Mouse (Mus musculus) kidney, embryonic 15.5 days (tissue): Measurements from ENCODE around the gene Csk. TPM values are rescaled to one million over a fixed set of nuclear protein-coding genes. Genes with fewer than 3 reads are reported as not detected.

ENCODE experiments used
- ATAC-seq: fragments of 200-750 bp; cut with Nextera tagmentation; replicated peaks from 2 replicates; pipeline ENCODE4 v1.8.0; 2017; ENCODE audit warnings: moderate TSS enrichment; ENCODE audit not compliant: low FRiP score
- H3K27ac ChIP-seq: fragments of 300-500 bp; sonication (generic); 2 replicates; pipeline ENCODE4 v1.5.1; 2015; ENCODE audit warnings: mild to moderate bottlenecking, inconsistent platforms
- H3K27me3 ChIP-seq: fragments of 300-500 bp; sonication (generic); 2 replicates; pipeline ENCODE4 v1.6.1; 2015; ENCODE audit warnings: inconsistent platforms
- H3K36me3 ChIP-seq: fragments of 300-500 bp; sonication (generic); 2 replicates; pipeline ENCODE4 v1.6.1; 2015; ENCODE audit warnings: inconsistent platforms
- H3K4me1 ChIP-seq: fragments of 300-500 bp; sonication (generic); 2 replicates; pipeline ENCODE4 v1.6.1; 2015; ENCODE audit warnings: inconsistent platforms
- H3K4me2 ChIP-seq: fragments of 300-500 bp; sonication (generic); 2 replicates; pipeline ENCODE4 v1.6.1; 2015; ENCODE audit warnings: moderate library complexity, mild to moderate bottlenecking, inconsistent platforms
- H3K4me3 ChIP-seq: fragments of 300-500 bp; sonication (generic); replicated peaks from 2 replicates; pipeline ENCODE4 v1.5.1; 2015; ENCODE audit warnings: mild to moderate bottlenecking, inconsistent platforms
- H3K9ac ChIP-seq: fragments of 300-500 bp; sonication (generic); 2 replicates; pipeline ENCODE4 v1.6.1; 2015; ENCODE audit warnings: mild to moderate bottlenecking, inconsistent platforms
- H3K9me3 ChIP-seq: fragments of 300-500 bp; sonication (generic); replicated peaks from 2 replicates; pipeline ENCODE4 v1.6.1; 2016; ENCODE audit warnings: inconsistent platforms
- WGBS: fragments of 180-500 bp; shearing (Covaris S2); methylation state at CpG from one replicate; pipeline ENCODE4 v1.1.7; 2015; ENCODE audit warnings: mixed read lengths; 5-methylcytosine and 5-hydroxymethylcytosine counted together
- polyA plus RNA-seq: library from polyadenylated mRNA; unstranded; fragments of >200 nt; fragmentation: Nextera tagmentation; extraction: Ambion mirVana; gene quantifications from 2 replicates; pipeline ENCODE4 v1.2.1, GENCODE M21; 2015

Gene Csk
- polyA plus RNA-seq, 1 experiment from 2014 or later = 27.2 TPM

DNA sequence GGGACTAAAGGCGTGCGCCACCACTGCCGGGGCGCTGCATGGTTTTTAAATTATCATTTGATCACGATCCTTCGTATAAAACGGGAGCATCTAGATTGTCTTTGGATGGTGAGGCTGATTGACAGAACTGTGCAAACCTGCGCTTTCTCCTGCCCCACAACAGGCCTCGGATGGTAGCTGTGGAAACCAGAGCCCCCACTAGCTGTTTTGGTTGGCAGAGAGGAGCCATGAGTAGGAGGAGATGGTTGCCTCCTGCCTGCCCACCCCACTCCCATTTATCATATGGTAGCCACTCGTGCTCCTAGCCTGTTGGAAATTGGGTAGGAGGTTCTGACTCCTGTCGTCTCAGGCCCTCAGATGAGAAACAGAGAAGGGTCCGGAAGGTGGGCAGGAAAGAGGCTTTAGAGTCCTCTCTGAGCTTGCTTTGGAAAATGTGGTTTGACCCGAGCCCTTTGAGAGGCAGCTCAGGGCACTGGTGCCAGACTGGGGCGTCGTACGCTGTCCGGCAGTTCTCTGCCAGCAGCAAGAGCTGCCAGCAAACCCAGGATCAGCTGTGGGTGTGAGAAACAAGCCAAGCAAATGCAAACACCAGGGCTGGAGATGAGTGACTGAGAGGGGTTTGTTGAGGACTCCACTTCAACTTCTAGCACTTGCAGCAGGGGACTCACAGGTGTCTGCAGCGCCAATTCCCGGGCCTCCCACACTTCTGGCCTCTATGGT is 3.4 kb upstream of the Csk start:
- peaks cover 5% of the 10 kb centered on the region for H3K4me1 ChIP-seq
- no peak overlapping the region for H3K27ac ChIP-seq
- H3K4me2 ChIP-seq = no peak overlapping the region
- H3K27me3 ChIP-seq = peaks cover 11% of the 10 kb centered on the region; the same call in 1 of the 2 replicates
- 79% methylated on average over 19 of the region's 19 CpGs for WGBS
- H3K9me3 ChIP-seq = no peaks in the 10 kb centered on the region
- H3K36me3 ChIP-seq = no peaks in the 10 kb centered on the region
- ATAC-seq = no peak
- no peak overlapping the region for H3K9ac ChIP-seq
- no peak overlapping the region for H3K4me3 ChIP-seq

DNA sequence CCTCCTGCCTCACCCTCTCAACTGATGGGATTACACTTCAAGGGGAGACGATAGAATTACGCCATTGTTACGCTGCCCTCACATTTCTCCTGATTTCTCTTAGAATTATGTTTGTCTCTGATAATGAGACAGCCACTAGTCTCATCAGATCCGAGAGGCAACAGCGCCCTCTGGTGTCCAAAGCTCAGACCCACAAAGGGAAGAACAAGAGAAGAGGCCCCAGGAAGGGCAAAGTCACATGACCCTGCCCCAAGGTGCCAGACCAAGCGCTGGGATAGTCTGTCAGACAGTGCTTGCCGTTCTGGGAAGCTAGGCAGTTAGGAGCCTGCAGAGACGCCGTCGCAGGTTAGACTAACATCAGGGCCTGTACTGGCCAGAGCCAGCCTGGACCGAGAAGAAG is 2.3 kb upstream of the Csk start:
- H3K36me3 ChIP-seq = no peaks in the 10 kb centered on the region
- no peaks in the 10 kb centered on the region for H3K9me3 ChIP-seq
- H3K4me3 ChIP-seq = 0 out of 2 replicates have a peak overlapping the region, but pooled peaks have one; percentile 14
- H3K27ac ChIP-seq = no peak overlapping the region
- ATAC-seq = peak; percentile 79
- peak overlapping the region; percentile 54 for H3K4me2 ChIP-seq
- under 1% methylated on average over 11 of the region's 11 CpGs for WGBS
- peaks cover 11% of the 10 kb centered on the region; the same call in 1 of the 2 replicates for H3K27me3 ChIP-seq
- 0 out of 2 replicates have a peak overlapping the region, but pooled peaks have one; percentile 9 for H3K9ac ChIP-seq
- H3K4me1 ChIP-seq = peaks cover 11% of the 10 kb centered on the region

DNA sequence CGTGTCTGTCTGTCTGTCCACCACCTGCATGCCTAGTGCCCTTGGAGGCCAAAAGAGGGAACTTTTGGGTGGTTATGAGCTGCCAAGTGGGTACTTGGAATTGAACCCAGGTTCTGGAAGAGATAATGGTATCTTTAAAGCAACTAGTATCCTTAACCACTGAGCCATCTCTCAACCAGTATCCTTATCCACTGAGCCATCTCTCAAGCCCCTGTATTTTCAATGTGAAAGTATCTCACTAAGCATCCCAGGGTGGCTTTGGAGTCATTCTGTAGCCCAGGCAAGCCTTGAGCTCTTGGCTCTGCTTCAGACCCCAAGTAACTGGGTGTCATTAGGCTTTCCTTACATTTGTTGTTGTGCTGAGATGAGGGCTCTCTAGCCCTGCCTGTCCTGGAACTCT is 1.5 kb upstream of the Csk start:
- ATAC-seq = no peak
- H3K9me3 ChIP-seq = no peaks in the 10 kb centered on the region

DNA sequence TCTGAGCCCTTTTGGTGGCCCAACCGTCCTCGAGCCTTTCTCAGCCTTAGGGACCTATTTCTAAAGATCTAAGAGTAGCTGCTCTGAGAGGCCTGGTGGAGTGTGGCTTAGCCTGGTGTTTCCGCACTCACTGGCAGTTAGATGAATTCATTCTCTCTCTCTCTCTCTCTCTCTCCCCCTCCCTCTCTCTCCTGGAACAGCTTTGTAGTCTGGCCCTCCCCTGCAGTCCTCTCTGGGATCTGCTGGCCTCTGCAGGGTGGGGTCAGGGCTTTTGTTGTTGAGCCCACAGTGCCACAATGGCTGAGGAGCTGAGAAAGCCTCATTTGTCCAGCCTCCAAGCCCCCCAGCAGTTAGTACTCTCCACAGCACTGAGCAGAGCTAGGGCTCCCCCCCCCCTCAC is 576 bp downstream of the Csk start:
- ATAC-seq = no peak
- H3K4me2 ChIP-seq = no peak overlapping the region
- H3K27me3 ChIP-seq = peaks cover 11% of the 10 kb centered on the region; the same call in 1 of the 2 replicates
- no peak overlapping the region for H3K27ac ChIP-seq
- no peak overlapping the region for H3K9ac ChIP-seq
- H3K36me3 ChIP-seq = no peaks in the 10 kb centered on the region
- H3K4me1 ChIP-seq = peaks cover 15% of the 10 kb centered on the region
- H3K9me3 ChIP-seq = no peaks in the 10 kb centered on the region
- 56% methylated on average over 3 of the region's 3 CpGs for WGBS
- H3K4me3 ChIP-seq = no peak overlapping the region

More for the DNA sequence above, 1.5 kb upstream of the Csk start:
- Histone ChIP-seq H3K27me3 (peaks cover 11% of the 10 kb centered on the region; the same call in 1 of the 2 replicates), H3K27ac (no peak overlapping the region), H3K4me1 (peaks cover 14% of the 10 kb centered on the region), H3K9ac (no peak overlapping the region), H3K36me3 (no peaks in the 10 kb centered on the region), H3K4me3 (no peak overlapping the region), H3K4me2 (no peak overlapping the region)
- 77% methylated on average over 1 of the region's 1 CpGs for WGBS

DNA sequence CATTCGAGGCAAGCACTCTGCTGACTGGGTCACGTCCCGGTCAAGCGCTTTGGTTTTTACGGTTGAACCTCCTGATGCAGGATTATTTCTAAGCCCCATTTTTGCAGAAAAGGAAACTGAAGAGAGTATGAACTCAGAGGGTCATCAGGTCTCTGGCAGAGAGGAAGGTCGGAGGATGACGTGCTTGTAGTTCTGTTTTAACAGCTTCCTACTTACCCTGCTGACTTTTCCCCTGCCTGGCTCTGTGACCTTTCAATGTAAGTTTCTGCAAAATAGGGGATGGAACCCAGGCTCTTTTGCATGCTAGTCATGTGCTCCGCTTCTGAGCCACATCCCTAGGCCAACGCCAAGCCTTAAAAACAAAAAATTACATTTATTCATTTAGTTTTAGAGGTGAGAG is 1.1 kb downstream of the Csk start:
- no peaks in the 10 kb centered on the region for H3K36me3 ChIP-seq
- no peak overlapping the region for H3K4me2 ChIP-seq
- no peak overlapping the region for H3K27ac ChIP-seq
- no peak overlapping the region for H3K9ac ChIP-seq
- peaks cover 17% of the 10 kb centered on the region for H3K4me1 ChIP-seq
- peaks cover 11% of the 10 kb centered on the region; the same call in 1 of the 2 replicates for H3K27me3 ChIP-seq
- WGBS = 69% methylated on average over 9 of the region's 9 CpGs
- no peaks in the 10 kb centered on the region for H3K9me3 ChIP-seq
- no peak overlapping the region for H3K4me3 ChIP-seq
- ATAC-seq = no peak

DNA sequence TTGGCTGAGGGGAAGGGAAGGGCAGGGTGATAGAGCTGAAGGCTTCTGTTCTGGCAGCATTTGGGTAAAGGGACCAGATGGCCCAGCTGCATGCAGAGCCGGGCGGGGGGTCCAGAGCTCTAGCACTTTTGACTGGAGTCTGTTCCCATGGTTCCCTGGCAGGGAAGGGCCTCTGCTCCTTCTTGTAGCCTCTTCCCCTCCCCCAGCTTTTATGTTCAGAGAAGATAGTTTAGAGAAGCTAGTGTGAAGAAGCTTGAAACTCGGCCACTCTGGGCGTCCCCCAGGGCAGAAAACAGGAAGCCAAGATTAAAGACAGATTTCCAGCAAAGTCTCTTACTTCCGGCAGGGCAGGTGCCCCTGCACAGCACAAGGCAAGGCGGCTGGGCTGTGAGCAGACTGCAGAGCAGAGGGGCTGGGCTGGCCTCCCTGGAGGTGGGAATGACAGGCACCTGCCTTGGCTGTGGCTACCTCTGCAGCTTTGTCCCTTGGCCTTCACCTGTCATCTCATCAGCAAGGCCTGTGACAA is 2.6 kb downstream of the Csk start:
- Histone ChIP-seq H3K4me2 (no peak overlapping the region), H3K27ac (0 out of 2 replicates have a peak overlapping the region, but pooled peaks have one; percentile 22), H3K9ac (no peak overlapping the region)

DNA sequence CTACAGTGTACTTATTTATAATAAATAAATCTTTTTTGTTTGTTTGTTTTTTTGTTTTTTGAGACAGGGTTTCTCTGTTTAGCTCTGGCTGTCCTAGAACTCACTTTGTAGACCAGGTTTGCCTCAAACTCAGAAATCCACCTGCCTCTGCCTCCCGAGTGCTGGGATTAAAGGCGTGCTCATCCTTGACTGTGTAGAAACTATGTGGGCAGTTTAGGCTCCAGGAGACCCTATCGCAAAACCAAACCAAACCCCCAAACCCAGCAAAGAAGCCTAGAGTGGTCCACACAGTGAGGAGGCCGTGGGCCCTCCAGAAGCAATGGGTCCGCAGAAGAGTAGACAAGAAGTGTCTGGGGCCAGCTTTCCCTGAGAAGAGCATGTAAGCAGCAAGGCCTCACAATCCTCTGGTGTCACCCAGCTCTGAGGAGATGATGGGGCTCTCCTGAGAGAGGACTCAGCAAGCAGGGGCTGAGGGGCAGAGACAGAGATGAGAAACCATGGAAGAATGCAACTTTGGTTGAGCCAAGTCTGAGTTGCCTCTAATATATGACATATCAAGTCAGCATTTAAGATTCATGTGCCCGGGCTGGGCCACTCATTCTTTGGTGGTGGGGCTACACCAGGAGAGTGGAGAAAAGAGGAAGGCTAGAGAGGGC is 3.2 kb downstream of the Csk start:
- Histone ChIP-seq H3K4me1 (peaks cover 16% of the 10 kb centered on the region), H3K27me3 (peaks cover 11% of the 10 kb centered on the region; the same call in 1 of the 2 replicates), H3K36me3 (no peaks in the 10 kb centered on the region), H3K9ac (no peak overlapping the region), H3K27ac (no peak overlapping the region), H3K4me3 (no peak overlapping the region), H3K4me2 (no peak overlapping the region), H3K9me3 (no peaks in the 10 kb centered on the region)
- no peak for ATAC-seq
- WGBS = 89% methylated on average over 6 of the region's 6 CpGs

More for the DNA sequence above, 2.6 kb downstream of the Csk start:
- Histone ChIP-seq H3K9me3 (no peaks in the 10 kb centered on the region), H3K4me3 (no peak overlapping the region), H3K4me1 (peaks cover 14% of the 10 kb centered on the region), H3K36me3 (no peaks in the 10 kb centered on the region), H3K27me3 (peaks cover 11% of the 10 kb centered on the region; the same call in 1 of the 2 replicates)
- no peak for ATAC-seq
- 30% methylated on average over 6 of the region's 6 CpGs for WGBS

DNA sequence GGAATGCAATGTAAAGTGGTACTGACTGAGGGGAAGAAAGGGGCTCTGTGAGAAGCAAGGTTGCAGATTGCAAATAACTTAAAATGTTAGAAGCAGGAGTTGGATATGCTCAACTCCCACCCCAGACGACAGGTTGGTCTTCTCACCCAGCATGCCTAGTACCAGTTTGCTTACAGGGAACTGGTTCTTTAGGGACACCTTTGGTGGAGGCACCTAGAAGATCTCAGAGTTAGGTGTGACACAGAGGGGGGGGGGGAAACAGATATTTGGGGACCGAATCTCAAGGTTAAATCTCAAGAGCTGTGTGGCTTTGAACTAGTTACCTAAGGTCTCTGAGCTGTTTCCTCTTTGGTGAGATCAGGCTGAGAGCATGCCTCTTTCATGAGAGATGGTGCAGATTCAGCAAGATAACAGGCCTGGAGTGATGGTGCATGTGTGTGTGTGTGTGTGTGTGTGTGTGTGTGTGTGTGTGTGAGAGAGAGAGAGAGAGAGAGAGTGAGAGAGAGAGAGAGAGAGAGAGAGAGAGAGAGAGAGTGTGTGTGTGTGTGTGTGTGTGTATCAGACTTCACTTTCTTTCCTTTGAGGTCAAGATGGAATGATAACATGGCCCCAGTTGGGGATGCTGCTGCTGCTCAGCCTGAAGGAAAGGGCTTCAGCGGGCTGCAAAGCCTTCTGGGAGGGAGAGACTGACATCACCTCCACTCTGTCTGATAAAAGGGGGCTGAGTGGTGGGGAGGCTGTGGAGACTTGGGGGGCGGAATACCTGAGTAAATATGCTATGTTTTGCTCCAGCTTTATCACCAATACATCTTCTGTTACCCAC is 5.9 kb downstream of the Csk start:
- H3K27ac ChIP-seq = no peak overlapping the region

DNA sequence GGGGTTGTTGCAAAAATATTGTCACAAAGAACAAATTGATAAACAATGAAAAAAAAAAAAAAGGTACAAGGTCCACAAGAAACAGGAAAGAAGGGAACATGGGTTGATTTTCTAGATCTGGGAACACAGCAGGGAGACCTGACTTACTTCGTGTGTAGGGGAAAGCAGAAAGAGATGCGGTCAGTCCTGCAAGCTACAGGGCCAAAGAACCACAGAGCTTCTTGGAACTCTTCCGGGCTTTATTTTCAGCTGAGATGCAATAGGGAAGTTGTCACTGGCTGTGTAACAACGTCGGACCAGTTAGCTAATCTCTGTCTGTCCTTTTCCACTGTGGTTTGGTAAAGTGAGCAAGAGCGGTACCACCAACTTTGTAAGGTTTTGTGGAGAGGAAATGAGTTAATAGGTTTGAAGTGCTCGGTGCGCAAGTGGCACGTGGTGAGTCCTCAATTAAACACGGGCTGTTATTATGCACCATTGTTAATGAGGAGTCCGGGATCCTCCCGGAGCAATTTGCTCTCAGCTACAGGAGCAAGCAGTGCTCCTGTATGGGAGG is 6.8 kb downstream of the Csk start:
- Histone ChIP-seq H3K4me3 (no peak overlapping the region), H3K4me1 (peaks cover 46% of the 10 kb centered on the region), H3K9ac (no peak overlapping the region), H3K36me3 (peaks cover 5% of the 10 kb centered on the region), H3K27ac (no peak overlapping the region), H3K27me3 (no peaks in the 10 kb centered on the region), H3K4me2 (no peak overlapping the region), H3K9me3 (no peaks in the 10 kb centered on the region)
- no peak for ATAC-seq
- WGBS = 65% methylated on average over 12 of the region's 12 CpGs

More for the DNA sequence above, 5.9 kb downstream of the Csk start:
- ATAC-seq = no peak
- no peaks in the 10 kb centered on the region for H3K36me3 ChIP-seq
- no peak overlapping the region for H3K9ac ChIP-seq
- H3K4me2 ChIP-seq = no peak overlapping the region
- WGBS = 65% methylated on average over 4 of the region's 4 CpGs
- H3K4me3 ChIP-seq = no peak overlapping the region
- H3K4me1 ChIP-seq = peaks cover 38% of the 10 kb centered on the region
- no peaks in the 10 kb centered on the region for H3K27me3 ChIP-seq
- H3K9me3 ChIP-seq = no peaks in the 10 kb centered on the region

DNA sequence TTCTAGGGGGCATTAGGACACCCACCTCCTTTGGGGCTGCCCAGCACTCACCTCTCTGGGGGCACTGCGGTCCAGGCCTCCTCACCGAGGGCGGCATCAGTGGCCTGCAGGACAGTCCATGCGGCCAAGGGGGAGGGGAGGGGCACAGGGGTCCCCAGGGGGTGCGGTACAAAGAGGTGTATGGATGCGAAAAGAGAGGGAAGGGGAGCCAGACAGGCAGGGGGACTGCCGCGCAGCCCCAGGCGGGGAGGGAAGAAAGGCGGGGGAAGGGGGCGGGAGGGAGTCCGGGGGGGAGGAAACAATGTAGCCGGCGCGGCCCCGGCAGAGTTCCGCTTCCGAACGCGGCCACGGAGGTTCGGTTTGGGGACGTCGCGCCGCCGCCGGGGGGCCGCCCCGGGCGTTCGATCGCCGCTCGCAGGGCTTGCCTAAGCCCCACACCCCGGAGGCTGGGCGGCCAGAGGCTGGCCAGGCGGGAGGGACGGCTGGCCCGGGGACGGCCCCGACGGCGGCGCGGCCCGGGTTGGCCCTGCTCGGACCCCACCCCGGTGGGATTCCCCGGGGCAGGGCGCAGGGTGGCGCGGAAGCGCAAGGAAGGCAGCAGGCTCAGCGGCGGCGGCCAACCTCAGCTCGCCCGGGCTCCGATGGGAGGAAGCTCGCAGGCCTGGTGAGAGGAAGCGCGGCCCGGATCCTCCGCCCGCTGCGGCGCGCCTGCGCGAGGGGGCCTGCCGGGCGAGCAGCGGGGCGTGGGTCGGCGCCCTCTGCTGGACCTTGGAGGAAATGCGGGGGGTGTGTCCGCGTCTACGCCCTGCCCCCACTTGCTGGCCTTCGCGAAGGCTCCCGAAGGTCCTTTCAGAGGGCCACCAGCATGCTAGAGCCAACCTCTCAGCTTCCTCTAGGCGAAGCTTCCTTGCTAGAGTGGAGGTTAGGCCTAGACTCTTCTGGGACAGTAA is 8.2 kb downstream of the Csk start:
- no peaks in the 10 kb centered on the region for H3K9me3 ChIP-seq
- no peaks in the 10 kb centered on the region for H3K27me3 ChIP-seq
- WGBS = under 1% methylated on average over 81 of the region's 85 CpGs
- H3K27ac ChIP-seq = peak overlapping the region; percentile 98
- H3K4me3 ChIP-seq = peak overlapping the region; percentile 95
- H3K4me1 ChIP-seq = peaks cover 51% of the 10 kb centered on the region
- ATAC-seq = peak; percentile 89
- peak overlapping the region; percentile 92 for H3K4me2 ChIP-seq
- H3K9ac ChIP-seq = peak overlapping the region; percentile 100
- H3K36me3 ChIP-seq = peaks cover 9% of the 10 kb centered on the region
